Mouse (Mus musculus): ENCODE results near the gene Trim14.

DNA sequence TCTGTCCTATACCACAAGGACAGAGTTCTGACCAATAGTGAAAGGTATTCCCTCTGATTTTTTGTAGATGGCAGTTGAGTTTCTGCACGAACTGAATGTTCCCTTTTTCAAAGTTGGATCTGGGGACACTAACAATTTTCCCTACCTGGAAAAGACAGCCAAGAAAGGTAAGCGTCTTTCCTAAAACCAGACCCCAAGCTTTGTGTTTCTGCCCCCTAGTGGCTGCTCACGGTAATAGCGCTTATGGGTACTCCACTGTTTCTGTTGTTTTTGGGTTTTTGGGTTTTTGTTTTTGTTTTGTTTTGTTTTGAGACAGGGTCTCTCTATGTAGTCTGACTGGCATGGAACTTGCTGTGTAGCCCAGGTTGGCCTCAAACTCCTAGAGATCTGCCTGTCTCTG is 37.0 kb downstream of the Trim14 start:
- TF ChIP-seq POLR2A (IDR thresholded peaks at IDR 0.05; ENCODE audit: insufficient read length, low read depth) (no peak), USF1 (IDR thresholded peaks at IDR 0.05; ENCODE audit: low read depth) (no peak), MAX (IDR thresholded peaks at IDR 0.05; ENCODE audit: low read depth) (no peak), CEBPB (IDR thresholded peaks at IDR 0.05; ENCODE audit: insufficient read depth, poor library complexity, severe bottlenecking) (no peak), E2F4 (IDR thresholded peaks at IDR 0.05; ENCODE audit: insufficient read depth) (no peak), POLR2AphosphoS2 (IDR thresholded peaks at IDR 0.05; ENCODE audit: insufficient read length, low read depth) (no peak), TCF12 (IDR thresholded peaks at IDR 0.05; ENCODE audit: insufficient read depth, poor library complexity, severe bottlenecking) (no peak)
